Mouse (Mus musculus) lung, embryonic 14.5 days (tissue): Measurements from ENCODE around the gene Prrg2. TPM values are rescaled to one million over a fixed set of nuclear protein-coding genes. Genes with fewer than 3 reads are reported as not detected.

ENCODE experiments used
- ATAC-seq: fragments of 200-750 bp; cut with Nextera tagmentation; 2 replicates; pipeline ENCODE4 v1.8.0; 2017; ENCODE audit warnings: mild to moderate bottlenecking, moderate TSS enrichment, moderate library complexity; ENCODE audit not compliant: insufficient read depth
- DNase-seq: peaks from one replicate; pipeline ENCODE4 v3.0.0-alpha.2; 2015
- H3K27ac ChIP-seq: fragments of 300-500 bp; sonication (generic); 2 replicates; pipeline ENCODE4 v1.5.1; 2014; ENCODE audit warnings: low read depth, mild to moderate bottlenecking, moderate library complexity
- H3K27me3 ChIP-seq: fragments of 300-500 bp; sonication (generic); 2 replicates; pipeline ENCODE4 v1.6.1; 2014; ENCODE audit warnings: low read length, control low read depth; ENCODE audit not compliant: insufficient read depth
- H3K36me3 ChIP-seq: fragments of 300-500 bp; sonication (generic); 2 replicates; pipeline ENCODE4 v1.6.1; 2014; ENCODE audit warnings: control low read depth; ENCODE audit not compliant: insufficient read depth
- H3K4me1 ChIP-seq: fragments of 300-500 bp; sonication (generic); 2 replicates; pipeline ENCODE4 v1.6.1; 2014; ENCODE audit warnings: antibody characterized with exemption, control low read depth; ENCODE audit not compliant: insufficient read depth
- H3K4me2 ChIP-seq: fragments of 300-500 bp; sonication (generic); 2 replicates; pipeline ENCODE4 v1.6.1; 2014; ENCODE audit warnings: mild to moderate bottlenecking
- H3K4me3 ChIP-seq: fragments of 300-500 bp; sonication (generic); 2 replicates; pipeline ENCODE4 v1.5.1; 2014; ENCODE audit warnings: low read depth, low read length
- H3K9ac ChIP-seq: fragments of 300-500 bp; sonication (generic); 2 replicates; pipeline ENCODE4 v1.6.1; 2014
- H3K9me3 ChIP-seq: fragments of 300-500 bp; sonication (generic); 2 replicates; pipeline ENCODE4 v1.6.1; 2016; ENCODE audit warnings: low read depth, low read length, control low read depth
- CTCF ChIP-seq: IDR thresholded peaks from 2 replicates; pipeline ENCODE4 v1.5.1; 2016; ENCODE audit warnings: antibody characterized with exemption, low read depth
- WGBS: fragments of 180-500 bp; shearing (Covaris S2); extraction: QIAGEN DNeasy Blood & Tissue Kit; methylation state at CpG from one replicate; pipeline ENCODE4 v1.1.7; 2014; 5-methylcytosine and 5-hydroxymethylcytosine counted together
- polyA plus RNA-seq: library from polyadenylated mRNA; unstranded; fragments of >200 nt; fragmentation: Nextera tagmentation; extraction: Ambion mirVana; gene quantifications from 2 replicates; pipeline ENCODE4 v1.2.1, GENCODE M21; 2014

The Prrg2 gene
- polyA plus RNA-seq, 1 experiment from 2014 or later, result 19.2 TPM

DNA sequence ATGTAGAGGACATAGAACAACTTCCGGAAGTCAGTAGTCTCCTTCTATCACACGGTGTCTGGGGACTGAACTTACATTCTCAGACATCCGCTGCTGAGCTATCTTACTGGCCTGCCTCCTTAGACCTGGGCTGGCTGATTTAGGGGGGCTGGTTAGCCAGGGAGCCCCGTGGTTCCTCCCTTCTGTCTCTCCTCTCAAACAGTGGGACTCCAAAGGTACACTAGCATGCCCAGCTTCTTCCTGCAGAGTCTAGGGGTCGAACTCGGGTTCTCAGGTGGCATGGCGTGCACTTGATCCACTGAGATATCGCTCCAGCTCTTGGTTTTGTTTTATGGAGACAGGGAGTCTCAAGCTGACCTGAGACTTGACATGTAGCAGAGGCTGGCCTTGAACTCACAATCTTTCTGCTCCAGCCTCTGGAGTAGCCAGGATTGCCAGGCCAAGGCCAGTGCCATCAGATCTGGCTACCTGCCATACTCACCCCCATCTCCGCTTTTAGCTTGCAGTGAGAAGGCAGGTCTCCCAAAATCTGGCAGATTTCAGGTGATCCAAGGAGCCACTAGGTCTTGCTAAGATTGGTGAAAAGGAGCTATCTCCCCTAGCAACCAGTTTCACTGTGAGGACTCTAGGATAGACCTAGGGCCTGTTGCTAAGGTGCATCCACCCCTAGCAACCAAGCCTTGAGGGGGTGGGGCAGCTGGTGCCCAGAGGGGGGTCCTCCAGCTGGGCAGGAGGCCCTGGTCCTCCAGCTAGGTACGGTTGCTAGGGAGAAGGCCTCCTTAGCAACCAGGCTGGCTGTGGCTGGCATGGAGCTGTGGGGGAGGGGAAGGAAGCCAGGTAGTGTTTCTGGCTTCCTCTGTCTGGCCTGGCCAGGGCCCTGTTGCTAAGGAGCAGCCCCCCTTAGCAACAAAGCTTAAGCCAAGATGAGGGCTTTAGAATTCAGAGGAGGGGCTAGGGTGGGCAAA is 3.6 kb downstream of the Prrg2 start:
- no peak overlapping the region for H3K4me2 ChIP-seq
- TF ChIP-seq CTCF, result no peak
- ATAC-seq, result no peak
- H3K27me3 ChIP-seq, result no peaks in the 10 kb centered on the region
- H3K9ac ChIP-seq, result no peak overlapping the region
- WGBS, result 75% methylated on average over 10 of the region's 10 CpGs
- H3K4me1 ChIP-seq, result peaks cover 6% of the 10 kb centered on the region
- H3K27ac ChIP-seq, result no peak overlapping the region
- H3K36me3 ChIP-seq, result no peaks in the 10 kb centered on the region
- peak; percentile 23 for DNase-seq
- no peak overlapping the region for H3K4me3 ChIP-seq
- no peaks in the 10 kb centered on the region for H3K9me3 ChIP-seq

- Histone ChIP-seq H3K36me3 (no peaks in the 10 kb centered on the region), H3K4me3 (no peak overlapping the region), H3K27ac (no peak overlapping the region), H3K9me3 (no peaks in the 10 kb centered on the region), H3K4me2 (no peak overlapping the region), H3K9ac (no peak overlapping the region), H3K27me3 (no peaks in the 10 kb centered on the region), H3K4me1 (peaks cover 6% of the 10 kb centered on the region)
- ATAC-seq (no peak), DNase-seq (no peak)
- TF ChIP-seq CTCF, result no peak
These were observed 5.5 kb downstream of the Prrg2 start for GRCm38 (mm10) chr7:45056972-45057348.

GRCm38 (mm10) chr7:45056329-45056971 is 6.0 kb downstream of the Prrg2 start:
- H3K9ac ChIP-seq, result no peak overlapping the region
- H3K4me2 ChIP-seq, result no peak overlapping the region
- ATAC-seq (no peak), DNase-seq (no peak)
- H3K4me1 ChIP-seq, result peaks cover 2% of the 10 kb centered on the region
- no peaks in the 10 kb centered on the region for H3K9me3 ChIP-seq
- no peaks in the 10 kb centered on the region for H3K36me3 ChIP-seq
- 52% methylated on average over 14 of the region's 14 CpGs for WGBS
- H3K27me3 ChIP-seq, result no peaks in the 10 kb centered on the region
- no peak overlapping the region for H3K4me3 ChIP-seq
- no peak for TF ChIP-seq CTCF
- H3K27ac ChIP-seq, result no peak overlapping the region

DNA sequence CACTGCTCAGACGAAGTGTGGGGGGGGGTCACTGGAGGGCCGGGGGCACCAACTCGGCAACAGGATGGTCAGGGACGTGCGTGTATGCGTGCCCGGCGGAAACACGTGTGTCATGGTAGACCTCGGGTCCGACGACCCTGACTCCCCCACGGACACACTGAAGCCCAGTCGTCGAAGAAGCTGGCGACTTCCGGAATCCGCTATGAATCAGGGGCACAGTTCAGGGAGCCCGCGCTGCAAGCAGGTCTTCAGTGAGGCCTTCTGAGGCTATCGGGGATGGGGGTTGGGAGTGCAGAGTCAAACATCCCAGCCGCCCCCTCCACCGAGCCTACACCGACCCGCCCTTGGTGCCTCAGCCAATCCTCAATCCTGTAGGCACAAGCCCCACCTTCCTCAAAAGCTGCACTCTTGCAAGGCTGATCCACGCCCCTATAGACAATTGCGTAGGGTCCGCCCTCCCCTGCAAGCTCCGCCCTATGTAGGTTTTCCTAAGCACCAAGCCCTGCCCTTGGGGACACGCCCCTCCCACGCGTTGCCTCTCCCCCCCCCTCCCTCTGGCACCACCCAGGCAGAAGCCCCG is 8.5 kb downstream of the Prrg2 start:
- ATAC-seq (peak; percentile 95), DNase-seq (peak; percentile 98)
- under 1% methylated on average over 33 of the region's 33 CpGs for WGBS
- Histone ChIP-seq H3K4me3 (peak overlapping the region; percentile 90), H3K36me3 (peaks cover 16% of the 10 kb centered on the region), H3K9ac (peak overlapping the region; percentile 88), H3K4me1 (0 out of 2 replicates have a peak, but pooled peaks cover 3% of the 10 kb centered on the region), H3K27me3 (no peaks in the 10 kb centered on the region), H3K4me2 (peak overlapping the region; percentile 88), H3K27ac (peak overlapping the region; percentile 99), H3K9me3 (no peaks in the 10 kb centered on the region)
- no peak for TF ChIP-seq CTCF

DNA sequence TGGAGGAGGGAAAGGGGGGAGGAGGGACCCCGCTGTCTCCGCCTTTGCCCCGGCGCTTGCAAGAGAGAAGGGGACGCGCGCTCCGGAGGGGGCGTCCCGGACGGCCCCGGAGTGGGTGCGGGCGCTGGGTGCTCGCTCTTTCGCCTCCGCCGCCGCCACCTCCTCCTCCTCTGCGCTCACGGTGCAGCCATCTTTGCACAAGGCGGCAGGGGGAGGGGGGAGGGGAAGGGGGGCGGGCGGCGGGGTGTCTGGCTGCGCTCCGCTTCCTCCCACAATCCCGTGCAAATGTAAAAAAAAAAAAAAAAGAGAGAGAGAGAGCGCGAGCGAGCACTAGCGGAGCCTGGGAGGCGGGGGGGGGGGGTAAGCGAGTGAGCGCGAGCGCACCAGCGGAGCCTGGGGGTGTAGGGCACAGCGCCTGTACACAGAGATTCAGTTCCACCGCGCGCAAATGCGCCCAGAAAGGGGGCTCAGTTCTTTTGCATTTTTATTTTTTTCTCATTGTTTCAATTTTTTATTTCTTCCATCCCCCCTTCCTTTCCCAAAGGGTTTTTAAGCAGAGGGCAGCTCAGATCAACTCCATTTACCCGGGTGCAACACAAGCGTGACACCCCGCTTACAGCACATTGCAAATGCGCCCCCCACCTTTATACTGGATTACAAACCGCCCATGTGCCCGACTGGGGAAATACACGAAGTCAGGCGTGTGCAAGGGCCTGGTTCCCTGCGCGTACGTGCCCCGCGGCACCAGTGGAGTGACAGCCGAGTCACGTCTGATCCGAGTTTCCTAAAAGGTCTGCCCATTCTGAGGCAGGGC is 9.2 kb downstream of the Prrg2 start:
- 0 out of 2 replicates have a peak, but pooled peaks cover 3% of the 10 kb centered on the region for H3K4me1 ChIP-seq
- H3K27ac ChIP-seq, result peak overlapping the region; percentile 99
- peaks cover 23% of the 10 kb centered on the region for H3K36me3 ChIP-seq
- DNase-seq, result peak; percentile 87
- under 1% methylated on average over 37 of the region's 59 CpGs for WGBS
- H3K27me3 ChIP-seq, result no peaks in the 10 kb centered on the region
- H3K9ac ChIP-seq, result peak overlapping the region; percentile 88
- TF ChIP-seq CTCF, result no peak
- H3K4me2 ChIP-seq, result peak overlapping the region; percentile 88
- no peaks in the 10 kb centered on the region for H3K9me3 ChIP-seq
- peak; percentile 48 for ATAC-seq
- peak overlapping the region; percentile 90 for H3K4me3 ChIP-seq

DNA sequence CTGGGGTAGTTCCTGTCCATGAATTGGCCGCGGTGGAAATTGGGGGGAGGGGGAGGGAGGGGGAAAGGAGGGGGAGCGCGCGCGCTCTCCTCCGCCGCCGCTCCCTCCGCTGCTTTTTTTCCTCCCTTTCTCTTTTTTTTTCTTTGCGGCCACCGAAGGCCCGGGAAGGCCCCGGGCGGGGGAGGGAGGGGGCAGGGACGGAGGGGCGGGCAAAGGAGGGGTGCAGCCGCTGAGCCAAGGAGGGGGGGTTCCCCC is 9.7 kb downstream of the Prrg2 start, which contains the start of gene Prr12:
TSS of gene Prr12 (minus strand) at position 20 of the 255 bp plus-strand sequence.
- ATAC-seq (no peak), DNase-seq (no peak)

More for the DNA sequence above, 9.7 kb downstream of the Prrg2 start, which contains the start of gene Prr12:
- 0 out of 2 replicates have a peak, but pooled peaks cover 3% of the 10 kb centered on the region for H3K4me1 ChIP-seq
- WGBS, result 3% methylated on average over 6 of the region's 18 CpGs
- no peaks in the 10 kb centered on the region for H3K27me3 ChIP-seq
- peak within 1 kb of the TSS; percentile 88 for H3K9ac ChIP-seq
- H3K36me3 ChIP-seq, result peaks cover 29% of the 10 kb centered on the region
- TF ChIP-seq CTCF, result no peak
- H3K4me3 ChIP-seq, result peak within 1 kb of the TSS; percentile 90
- peak within 1 kb of the TSS; percentile 99 for H3K27ac ChIP-seq
- H3K4me2 ChIP-seq, result peak within 1 kb of the TSS; percentile 88
- H3K9me3 ChIP-seq, result no peaks in the 10 kb centered on the region
